Mouse (Mus musculus) heart, embryonic 16.5 days (tissue): ENCODE data around the gene Ranbp1. TPM values are rescaled to one million over a fixed set of nuclear protein-coding genes. Genes with fewer than 3 reads are reported as not detected.

Experiments
- ATAC-seq: fragments of 200-750 bp; cut with Nextera tagmentation; replicated peaks from 2 replicates; pipeline ENCODE4 v1.8.0; 2017; ENCODE audit warnings: moderate number of reproducible peaks; ENCODE audit not compliant: insufficient read depth, low FRiP score; ENCODE audit errors: extremely low read depth
- H3K27ac ChIP-seq: fragments of 300-500 bp; sonication (generic); 2 replicates; pipeline ENCODE4 v1.5.1; 2014; ENCODE audit warnings: mild to moderate bottlenecking, low read length, control low read depth, moderate library complexity
- H3K27me3 ChIP-seq: fragments of 300-500 bp; sonication (generic); 2 replicates; pipeline ENCODE4 v1.6.1; 2014; ENCODE audit warnings: low read length, mixed read lengths; ENCODE audit not compliant: control insufficient read depth, insufficient read depth
- H3K36me3 ChIP-seq: fragments of 300-500 bp; sonication (generic); 2 replicates; pipeline ENCODE4 v1.6.1; 2014; ENCODE audit not compliant: control insufficient read depth, insufficient read depth
- H3K4me1 ChIP-seq: fragments of 300-500 bp; sonication (generic); 2 replicates; pipeline ENCODE4 v1.6.1; 2014; ENCODE audit warnings: low read length, mixed read lengths; ENCODE audit not compliant: control insufficient read depth, insufficient read depth
- H3K4me2 ChIP-seq: fragments of 300-500 bp; sonication (generic); 2 replicates; pipeline ENCODE4 v1.6.1; 2014; ENCODE audit warnings: low read depth, mild to moderate bottlenecking, control low read depth, low read length
- H3K4me3 ChIP-seq: fragments of 300-500 bp; sonication (generic); 2 replicates; pipeline ENCODE4 v1.5.1; 2014; ENCODE audit warnings: mild to moderate bottlenecking, control low read depth, low read length
- H3K9ac ChIP-seq: fragments of 300-500 bp; sonication (generic); 2 replicates; pipeline ENCODE4 v1.6.1; 2014; ENCODE audit warnings: low read length, control low read depth
- H3K9me3 ChIP-seq: fragments of 300-500 bp; sonication (generic); replicated peaks from 2 replicates; pipeline ENCODE4 v1.6.1; 2016; ENCODE audit warnings: low read length; ENCODE audit not compliant: control insufficient read depth
- WGBS: fragments of 180-500 bp; shearing (Covaris S2); extraction: QIAGEN DNeasy Blood & Tissue Kit; methylation state at CpG from one replicate; pipeline ENCODE4 v1.1.7; 2014; 5-methylcytosine and 5-hydroxymethylcytosine counted together
- polyA plus RNA-seq: library from polyadenylated mRNA; unstranded; fragments of >200 nt; fragmentation: Nextera tagmentation; extraction: Ambion mirVana; gene quantifications from 2 replicates; pipeline ENCODE4 v1.2.1, GENCODE M21; 2015

Ranbp1 gene
- polyA plus RNA-seq, 1 experiment from 2014 or later, result 343 TPM

GRCm38 (mm10) chr16:18229622-18230021, 18.9 kb downstream of the Ranbp1 start:
- H3K36me3 ChIP-seq, result peaks cover 31% of the 10 kb centered on the region

GRCm38 (mm10) chr16:18228856-18229255, 19.7 kb downstream of the Ranbp1 start:
- Histone ChIP-seq H3K27ac (peak overlapping the region; percentile 99), H3K4me2 (peak overlapping the region; percentile 70), H3K4me3 (peak overlapping the region; percentile 40; the same call in 1 of the 2 replicates), H3K9me3 (no peaks in the 10 kb centered on the region), H3K4me1 (peaks cover 47% of the 10 kb centered on the region), H3K9ac (peak overlapping the region; percentile 55), H3K27me3 (no peaks in the 10 kb centered on the region), H3K36me3 (peaks cover 39% of the 10 kb centered on the region)
- 78% methylated on average over 4 of the region's 4 CpGs for WGBS
- ATAC-seq, result no peak

More at GRCm38 (mm10) chr16:18229622-18230021, 18.9 kb downstream of the Ranbp1 start:
- Histone ChIP-seq H3K4me1 (peaks cover 50% of the 10 kb centered on the region), H3K4me2 (peak overlapping the region; percentile 70), H3K9ac (peak overlapping the region; percentile 66), H3K4me3 (peak overlapping the region; percentile 40), H3K27ac (peak overlapping the region; percentile 99), H3K27me3 (no peaks in the 10 kb centered on the region), H3K9me3 (no peaks in the 10 kb centered on the region)
- 17% methylated on average over 11 of the region's 11 CpGs for WGBS
- ATAC-seq, result peak; percentile 72

- no peak for ATAC-seq
- Histone ChIP-seq H3K4me2 (no peak overlapping the region), H3K27ac (no peak overlapping the region), H3K36me3 (peaks cover 47% of the 10 kb centered on the region), H3K9ac (no peak overlapping the region), H3K4me1 (peaks cover 38% of the 10 kb centered on the region), H3K27me3 (no peaks in the 10 kb centered on the region), H3K9me3 (no peaks in the 10 kb centered on the region), H3K4me3 (no peak overlapping the region)
- WGBS, result 89% methylated on average over 20 of the region's 20 CpGs
These were observed 20.6 kb downstream of the Ranbp1 start for GRCm38 (mm10) chr16:18227897-18228422.

- 94% methylated on average over 13 of the region's 13 CpGs for WGBS
- Histone ChIP-seq H3K4me1 (peaks cover 38% of the 10 kb centered on the region), H3K27me3 (no peaks in the 10 kb centered on the region), H3K4me3 (no peak overlapping the region), H3K9me3 (no peaks in the 10 kb centered on the region), H3K36me3 (peaks cover 49% of the 10 kb centered on the region), H3K9ac (no peak overlapping the region), H3K4me2 (no peak overlapping the region), H3K27ac (no peak overlapping the region)
- ATAC-seq, result no peak
These were observed 21.3 kb downstream of the Ranbp1 start for GRCm38 (mm10) chr16:18227187-18227586.

GRCm38 (mm10) chr16:18222188-18222587, 26.3 kb downstream of the Ranbp1 start:
- ATAC-seq, result no peak
- H3K27me3 ChIP-seq, result no peaks in the 10 kb centered on the region
- H3K4me2 ChIP-seq, result no peak overlapping the region
- peaks cover 36% of the 10 kb centered on the region for H3K36me3 ChIP-seq
- H3K9me3 ChIP-seq, result no peaks in the 10 kb centered on the region
- no peak overlapping the region for H3K27ac ChIP-seq
- H3K4me3 ChIP-seq, result no peak overlapping the region
- peaks cover 15% of the 10 kb centered on the region for H3K4me1 ChIP-seq
- no peak overlapping the region for H3K9ac ChIP-seq
- WGBS, result 87% methylated on average over 11 of the region's 11 CpGs

- 80% methylated on average over 11 of the region's 11 CpGs for WGBS
- no peak for ATAC-seq
- H3K4me3 ChIP-seq, result no peak overlapping the region
- H3K4me2 ChIP-seq, result no peak overlapping the region
- H3K9me3 ChIP-seq, result no peaks in the 10 kb centered on the region
- H3K27me3 ChIP-seq, result no peaks in the 10 kb centered on the region
- peaks cover 15% of the 10 kb centered on the region for H3K4me1 ChIP-seq
- H3K36me3 ChIP-seq, result peaks cover 35% of the 10 kb centered on the region
- H3K9ac ChIP-seq, result no peak overlapping the region
- H3K27ac ChIP-seq, result no peak overlapping the region
These were observed 27.0 kb downstream of the Ranbp1 start for GRCm38 (mm10) chr16:18221543-18221898.

- H3K27ac ChIP-seq, result no peak overlapping the region
- H3K4me3 ChIP-seq, result no peak overlapping the region
- ATAC-seq, result no peak
- no peaks in the 10 kb centered on the region for H3K9me3 ChIP-seq
- H3K4me2 ChIP-seq, result no peak overlapping the region
- peaks cover 15% of the 10 kb centered on the region for H3K4me1 ChIP-seq
- whole genome bisulfite sequencing, result 87% methylated on average over 6 of the region's 6 CpGs
- H3K9ac ChIP-seq, result no peak overlapping the region
- H3K27me3 ChIP-seq, result no peaks in the 10 kb centered on the region
- H3K36me3 ChIP-seq, result peaks cover 31% of the 10 kb centered on the region
These were observed 27.5 kb downstream of the Ranbp1 start for GRCm38 (mm10) chr16:18220856-18221542.

- H3K4me2 ChIP-seq, result no peak overlapping the region
- 0 out of 2 replicates have a peak overlapping the region, but pooled peaks have one; percentile 7 for H3K27ac ChIP-seq
- no peak overlapping the region for H3K4me3 ChIP-seq
- peaks cover 22% of the 10 kb centered on the region for H3K36me3 ChIP-seq
- no peaks in the 10 kb centered on the region for H3K9me3 ChIP-seq
- no peaks in the 10 kb centered on the region for H3K27me3 ChIP-seq
- peak overlapping the region; percentile 41 for H3K9ac ChIP-seq
- 0 out of 2 replicates have a peak, but pooled peaks have one; percentile 25 for ATAC-seq
- 46% methylated on average over 8 of the region's 8 CpGs for WGBS
- peaks cover 15% of the 10 kb centered on the region for H3K4me1 ChIP-seq
These were observed 28.5 kb downstream of the Ranbp1 start for GRCm38 (mm10) chr16:18220001-18220400.

GRCm38 (mm10) chr16:18218580-18218996, 29.9 kb downstream of the Ranbp1 start:
- H3K9me3 ChIP-seq, result no peaks in the 10 kb centered on the region
- no peak overlapping the region for H3K4me2 ChIP-seq
- no peak for ATAC-seq
- H3K4me1 ChIP-seq, result peaks cover 20% of the 10 kb centered on the region
- H3K4me3 ChIP-seq, result no peak overlapping the region
- peaks cover 8% of the 10 kb centered on the region for H3K36me3 ChIP-seq
- H3K9ac ChIP-seq, result no peak overlapping the region
- WGBS, result 60% methylated on average over 9 of the region's 9 CpGs
- no peak overlapping the region for H3K27ac ChIP-seq
- H3K27me3 ChIP-seq, result no peaks in the 10 kb centered on the region
